Mouse (Mus musculus) liver, embryonic 14.5 days (tissue): ENCODE data around the gene Atxn10. TPM values are rescaled to one million over a fixed set of nuclear protein-coding genes. Genes with fewer than 3 reads are reported as not detected.

Source experiments
- ATAC-seq: fragments of 200-750 bp; cut with Nextera tagmentation; 2 replicates; pipeline ENCODE4 v1.8.0; 2017; ENCODE audit warnings: moderate number of reproducible peaks, mild to moderate bottlenecking, moderate library complexity; ENCODE audit not compliant: insufficient read depth
- DNase-seq, 3 experiments: peaks; one replicate each; pipeline ENCODE4 v3.0.0-alpha.2; 2012 to 2013; ENCODE audit warnings: low read depth in 3 of 3, low spot score in 3 of 3
- H3K27ac ChIP-seq: fragments of 300-500 bp; sonication (generic); 2 replicates; pipeline ENCODE4 v1.5.1; 2014; ENCODE audit warnings: moderate library complexity, mild to moderate bottlenecking, control low read depth, inconsistent platforms
- H3K27me3 ChIP-seq: fragments of 300-500 bp; sonication (generic); 2 replicates; pipeline ENCODE4 v1.6.1; 2014; ENCODE audit warnings: mild to moderate bottlenecking, low read length, moderate library complexity; ENCODE audit not compliant: control insufficient read depth, insufficient read depth
- H3K36me3 ChIP-seq: fragments of 300-500 bp; sonication (generic); replicated peaks from 2 replicates; pipeline ENCODE4 v1.6.1; 2014; ENCODE audit warnings: low read depth; ENCODE audit not compliant: control insufficient read depth, insufficient read depth
- H3K4me1 ChIP-seq, 2 experiments: fragments of 200-500 bp in 1 of 2; fragments of 300-500 bp in 1 of 2; sonication (generic) in 1 of 2; replicated peaks; 2 replicates each; pipeline ENCODE4 v1.6.1; 2012 to 2014; ENCODE audit warnings: antibody characterized with exemption in 1 of 2, inconsistent platforms in 1 of 2, low read length in 1 of 2; ENCODE audit not compliant: control insufficient read depth in 2 of 2, insufficient read depth in 2 of 2
- H3K4me2 ChIP-seq: fragments of 300-500 bp; sonication (generic); 2 replicates; pipeline ENCODE4 v1.6.1; 2014; ENCODE audit warnings: low read depth, mild to moderate bottlenecking, control low read depth, moderate library complexity
- H3K4me3 ChIP-seq, 2 experiments: fragments of 200-500 bp in 1 of 2; fragments of 300-500 bp in 1 of 2; sonication (generic) in 1 of 2; 2 replicates each; pipeline ENCODE4 v1.5.1; 2012 to 2014; ENCODE audit warnings: low read depth in 2 of 2, low read length in 2 of 2, mild to moderate bottlenecking in 2 of 2, control low read depth in 1 of 2, inconsistent platforms in 1 of 2, moderate library complexity in 1 of 2; ENCODE audit not compliant: insufficient read depth in 1 of 2
- H3K9ac ChIP-seq: fragments of 300-500 bp; sonication (generic); replicated peaks from 2 replicates; pipeline ENCODE4 v1.6.1; 2014; ENCODE audit warnings: mild to moderate bottlenecking, control low read depth, moderate library complexity
- H3K9me3 ChIP-seq: fragments of 300-500 bp; sonication (generic); 2 replicates; pipeline ENCODE4 v1.6.1; 2016; ENCODE audit warnings: low read length, mixed read lengths; ENCODE audit not compliant: control insufficient read depth
- CTCF ChIP-seq: IDR thresholded peaks from 2 replicates; pipeline ENCODE4 v1.5.1; 2016; ENCODE audit warnings: antibody characterized with exemption, low read depth, control low read depth
- EP300 ChIP-seq: IDR thresholded peaks from 2 replicates; pipeline ENCODE4 v1.6.1; 2016; ENCODE audit warnings: antibody characterized with exemption, low read depth
- WGBS: fragments of 180-500 bp; shearing (Covaris S2); extraction: QIAGEN DNeasy Blood & Tissue Kit; methylation state at CpG from one replicate; pipeline ENCODE4 v1.1.7; 2014; ENCODE audit not compliant: insufficient replicate concordance; 5-methylcytosine and 5-hydroxymethylcytosine counted together
- polyA plus RNA-seq, 2 experiments: library from polyadenylated mRNA; depleted of rRNA in 1 of 2; stranded (reverse) in 1 of 2; unstranded in 1 of 2; fragments of >200 nt; fragmentation: Nextera tagmentation in 1 of 2; extraction: Ambion mirVana in 1 of 2; gene quantifications; 2 replicates each; pipeline versions ENCODE4 v1.2.1 to v1.2.3; 2012 to 2014

Atxn10 gene
- polyA plus RNA-seq, 2 experiments, result 35.0 to 69.1 TPM

- Histone ChIP-seq H3K4me3 (no peak overlapping the region), H3K27me3 (no peaks in the 10 kb centered on the region), H3K9ac (no peak overlapping the region), H3K27ac (no peak overlapping the region), H3K9me3 (no peaks in the 10 kb centered on the region), H3K4me2 (no peak overlapping the region), H3K4me1 (no peaks in the 10 kb centered on the region), H3K36me3 (peaks cover 2% of the 10 kb centered on the region)
- ATAC-seq, result no peak
- 72% methylated on average over 4 of the region's 4 CpGs for WGBS
- no peak for TF ChIP-seq CTCF
- TF ChIP-seq EP300, result no peak
- DNase-seq, result no peak
Observed at GRCm38 (mm10) chr15:85461541-85461940, 125.5 kb downstream of the Atxn10 start.

GRCm38 (mm10) chr15:85462138-85462537 is 126.1 kb downstream of the Atxn10 start:
- no peak overlapping the region for H3K9ac ChIP-seq
- H3K27ac ChIP-seq, result no peak overlapping the region
- no peak overlapping the region for H3K4me3 ChIP-seq
- no peaks in the 10 kb centered on the region for H3K4me1 ChIP-seq
- no peaks in the 10 kb centered on the region for H3K9me3 ChIP-seq
- ATAC-seq (no peak), DNase-seq (no peak)
- H3K36me3 ChIP-seq, result peaks cover 2% of the 10 kb centered on the region
- 75% methylated on average over 4 of the region's 4 CpGs for WGBS
- H3K27me3 ChIP-seq, result no peaks in the 10 kb centered on the region
- H3K4me2 ChIP-seq, result no peak overlapping the region
- TF ChIP-seq EP300 (no peak), CTCF (no peak)

GRCm38 (mm10) chr15:85463027-85463790 is 127.2 kb downstream of the Atxn10 start:
- Histone ChIP-seq H3K4me1 (no peaks in the 10 kb centered on the region), H3K4me3 (no peak overlapping the region), H3K36me3 (peaks cover 2% of the 10 kb centered on the region), H3K27me3 (no peaks in the 10 kb centered on the region), H3K9me3 (no peaks in the 10 kb centered on the region), H3K4me2 (no peak overlapping the region), H3K27ac (no peak overlapping the region), H3K9ac (no peak overlapping the region)
- DNase-seq (no peak), ATAC-seq (no peak)
- TF ChIP-seq CTCF, result no peak
- TF ChIP-seq EP300, result no peak
- 68% methylated on average over 13 of the region's 13 CpGs for WGBS

- WGBS, result 61% methylated on average over 5 of the region's 5 CpGs
- Histone ChIP-seq H3K27ac (no peak overlapping the region), H3K4me3 (no peak overlapping the region), H3K36me3 (peaks cover 2% of the 10 kb centered on the region), H3K27me3 (no peaks in the 10 kb centered on the region), H3K9ac (no peak overlapping the region), H3K4me2 (no peak overlapping the region), H3K4me1 (no peaks in the 10 kb centered on the region), H3K9me3 (no peaks in the 10 kb centered on the region)
- no peak for ATAC-seq
- DNase-seq, result no peak
- TF ChIP-seq EP300, result no peak
- no peak for TF ChIP-seq CTCF
Observed at GRCm38 (mm10) chr15:85464190-85464589, 128.1 kb downstream of the Atxn10 start.

- H3K4me2 ChIP-seq, result no peak overlapping the region
- DNase-seq (no peak), ATAC-seq (no peak)
- H3K27me3 ChIP-seq, result no peaks in the 10 kb centered on the region
- peaks cover 2% of the 10 kb centered on the region for H3K36me3 ChIP-seq
- no peak overlapping the region for H3K4me3 ChIP-seq
- no peak overlapping the region for H3K27ac ChIP-seq
- no peaks in the 10 kb centered on the region; a peak in 1 of 4 replicates for H3K4me1 ChIP-seq
- WGBS, result 63% methylated on average over 10 of the region's 10 CpGs
- TF ChIP-seq EP300 (no peak), CTCF (no peak)
- no peak overlapping the region for H3K9ac ChIP-seq
- no peaks in the 10 kb centered on the region for H3K9me3 ChIP-seq
Observed at GRCm38 (mm10) chr15:85464823-85465565, 128.9 kb downstream of the Atxn10 start.
